Mouse (Mus musculus) neural tube, embryonic 12.5 days (tissue): ENCODE data around the gene Olfr1358. TPM values are rescaled to one million over a fixed set of nuclear protein-coding genes. Genes with fewer than 3 reads are reported as not detected.

Source experiments
- microRNA-seq: library from miRNA; unstranded; fragments of <30 nt; microRNA quantifications from one replicate; pipeline ENCODE4, GENCODE M21; 2017
- polyA plus RNA-seq: library from polyadenylated mRNA; unstranded; fragments of >200 nt; fragmentation: Nextera tagmentation; extraction: Ambion mirVana; gene quantifications from 2 replicates; pipeline ENCODE4 v1.2.1, GENCODE M21; 2016

The Olfr1358 gene
- polyA plus RNA-seq, 1 experiment from 2014 or later: not detected

Small RNA genes lying within 50 kb of the gene (microRNA-seq; reads per million reads assigned to microRNA genes)
- not detected for gene Gm27541

Other genes starting within 250 kb of the Olfr1358 start
- 62.4 and 65.1 TPM in 2 replicates for gene Agpat3, start 164.9 kb upstream of the Olfr1358 start, polyA plus RNA-seq
- 333 and 347 TPM in 2 replicates for gene Rrp1, start 104.4 kb upstream of the Olfr1358 start, polyA plus RNA-seq
- gene Cstb, start 91.8 kb upstream of the Olfr1358 start, polyA plus RNA-seq: 105 and 110 TPM in 2 replicates
- gene Pdxk, start 52.5 kb upstream of the Olfr1358 start, polyA plus RNA-seq: 9.0 and 9.4 TPM in 2 replicates
- gene Ilvbl, start 56.9 kb downstream of the Olfr1358 start, polyA plus RNA-seq: 47.1 and 51.8 TPM in 2 replicates
- 7.8 and 7.9 TPM in 2 replicates for gene Syde1, start 74.5 kb downstream of the Olfr1358 start, polyA plus RNA-seq
- gene Olfr1357, start 100.6 kb downstream of the Olfr1358 start, polyA plus RNA-seq: not detected in 2 replicates
- not detected in 2 replicates for gene Casp14, start 200.9 kb downstream of the Olfr1358 start, polyA plus RNA-seq
- gene Ccdc105, start 235.6 kb downstream of the Olfr1358 start, polyA plus RNA-seq: not detected in 2 replicates